Mouse (Mus musculus): ENCODE results near the gene Topors.
"Not testable (repeated sequence)": the region's sequence is repeated elsewhere in the genome, so short reads cannot be mapped to it uniquely, and the experiment has no call there.

Topors gene

GRCm38 (mm10) chr4:40269430-40270032 lies at the start of gene Topors, which contains the start of gene Smim27:
TSS of gene Topors (minus strand) at chr4:40269850.
TSS of gene Smim27 (plus strand) at chr4:40269579.
- DNase-seq: peak; percentile 95

GRCm38 (mm10) chr4:40317404-40317803 lies 47.8 kb upstream of the Topors start:
- no peak for DNase-seq

GRCm38 (mm10) chr4:40313026-40313425 lies 43.4 kb upstream of the Topors start:
- DNase-seq: no peak

GRCm38 (mm10) chr4:40312213-40312612 lies 42.6 kb upstream of the Topors start:
- DNase-seq: no peak

- no peak for DNase-seq
Measured at GRCm38 (mm10) chr4:40310796-40311383, 41.2 kb upstream of the Topors start.

- no peak for DNase-seq
Measured at GRCm38 (mm10) chr4:40309682-40310081, 40.0 kb upstream of the Topors start.

- no peak for DNase-seq
Measured at GRCm38 (mm10) chr4:40302445-40303125, 32.9 kb upstream of the Topors start.

GRCm38 (mm10) chr4:40301076-40301789 lies 31.6 kb upstream of the Topors start:
- peak; percentile 75 for DNase-seq

GRCm38 (mm10) chr4:40299169-40299568 lies 29.5 kb upstream of the Topors start:
- DNase-seq: no peak

- not testable (repeated sequence) for DNase-seq
Measured at GRCm38 (mm10) chr4:40291511-40291910, 21.9 kb upstream of the Topors start.

- no peak for DNase-seq
Measured at GRCm38 (mm10) chr4:40289046-40289445, 19.4 kb upstream of the Topors start.

GRCm38 (mm10) chr4:40287415-40287814 lies 17.8 kb upstream of the Topors start:
- DNase-seq: no peak

GRCm38 (mm10) chr4:40285582-40285981 lies 15.9 kb upstream of the Topors start:
- DNase-seq: peak; percentile 45

GRCm38 (mm10) chr4:40279276-40279900 lies 9.7 kb upstream of the Topors start, which contains the start of gene Ndufb6:
TSS of gene Ndufb6 (minus strand) at chr4:40279421.
- peak; percentile 91 for DNase-seq

- no peak for DNase-seq
Measured at GRCm38 (mm10) chr4:40278880-40279275, 9.2 kb upstream of the Topors start.

- no peak for DNase-seq
Measured at GRCm38 (mm10) chr4:40268835-40269234, 815 bp downstream of the Topors start.

- peak; percentile 92 for DNase-seq
Measured at GRCm38 (mm10) chr4:40268204-40268813, 1.3 kb downstream of the Topors start.

GRCm38 (mm10) chr4:40267681-40268080 lies 2.0 kb downstream of the Topors start:
- DNase-seq: peak; percentile 10

- no peak for DNase-seq
Measured at GRCm38 (mm10) chr4:40264321-40264720, 5.3 kb downstream of the Topors start.

GRCm38 (mm10) chr4:40254385-40255103 lies 15.1 kb downstream of the Topors start:
- no peak for DNase-seq

- no peak for DNase-seq
Measured at GRCm38 (mm10) chr4:40253766-40254165, 15.9 kb downstream of the Topors start.

- DNase-seq: no peak
Measured at GRCm38 (mm10) chr4:40250984-40251383, 18.7 kb downstream of the Topors start.

Data from right cerebral cortex, postnatal 25 days (tissue).